Mouse (Mus musculus) inflammation-experienced regulatory T-cells, adult 6 months (primary cell): ENCODE measurements at regions not wholly inside any gene's neighbourhood (a gene's known extent, or its start where the extent isn't known, plus 50 kb on each side); places are given as distances from the start of the nearest gene placed in this dataset.

ENCODE experiments used
- ATAC-seq: one replicate; pipeline ENCODE4 v1.8.0; 2017

GRCm38 (mm10) chr4:45585188-45585820 is 53.0 kb upstream of the Shb start:
- peak; percentile 63 for ATAC-seq

DNA sequence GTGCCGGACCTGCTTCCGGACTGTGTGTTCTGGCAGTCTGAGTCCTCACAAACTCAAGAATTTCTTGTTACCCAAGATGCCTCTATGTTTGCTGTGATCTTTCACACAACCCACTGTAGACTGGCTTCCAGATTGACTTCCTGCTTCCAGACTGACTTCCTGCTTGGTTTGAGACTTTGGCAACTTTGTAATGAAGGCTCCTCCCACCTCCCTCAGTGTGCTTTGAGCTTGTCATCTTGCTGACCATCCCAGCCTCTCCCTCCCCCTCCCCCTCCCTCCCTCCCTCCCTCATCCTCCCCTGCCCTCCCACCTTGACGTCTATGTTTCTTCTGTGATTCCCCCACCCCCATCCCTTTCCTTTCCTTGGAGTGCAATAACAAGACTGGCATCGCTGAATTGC is 51.7 kb upstream of the Shb start:
- no peak for ATAC-seq

GRCm38 (mm10) chr4:45582496-45582895 is 50.2 kb upstream of the Shb start:
- ATAC-seq, result no peak
